Mouse (Mus musculus): ENCODE measurements at regions not wholly inside any gene's neighbourhood (a gene's known extent, or its start where the extent isn't known, plus 50 kb on each side); places are given as distances from the start of the nearest gene placed in this dataset.

- no peak for DNase-seq (ENCODE audit: low spot score in 2 of 2)
Observed at GRCm38 (mm10) chr2:142964340-142964739, 63.0 kb upstream of the Kif16b start.

GRCm38 (mm10) chr2:142967250-142967649 is 65.9 kb upstream of the Kif16b start:
- DNase-seq (ENCODE audit: low spot score in 2 of 2): peak; percentile 30 to 49

GRCm38 (mm10) chr2:142980771-142981170 is 79.4 kb upstream of the Kif16b start:
- no peak for DNase-seq (ENCODE audit: low spot score in 2 of 2)

GRCm38 (mm10) chr2:142988691-142989090 is 74.1 kb upstream of the Snrpb2 start:
- DNase-seq (ENCODE audit: low spot score in 2 of 2): no peak

GRCm38 (mm10) chr2:142996088-142996487 is 66.8 kb upstream of the Snrpb2 start:
- DNase-seq (ENCODE audit: low spot score in 2 of 2): no peak

GRCm38 (mm10) chr2:143002874-143003273 is 60.0 kb upstream of the Snrpb2 start:
- no peak for DNase-seq (ENCODE audit: low spot score in 2 of 2)

- no peak for DNase-seq (ENCODE audit: low spot score in 2 of 2)
Observed at GRCm38 (mm10) chr2:143003341-143003740, 59.5 kb upstream of the Snrpb2 start.

- DNase-seq (ENCODE audit: low spot score in 2 of 2): no peak
Observed at GRCm38 (mm10) chr2:143011380-143011779, 51.5 kb upstream of the Snrpb2 start.

Data from left cerebral cortex, adult 8-10 months (tissue).